Mouse (Mus musculus) macrophage (primary cell): ENCODE results near the gene Hsd17b14. TPM values are rescaled to one million over a fixed set of nuclear protein-coding genes. Genes with fewer than 3 reads are reported as not detected.
A peak's percentile ranks its signal among the peaks of the same experiment; 100 is the strongest.

Experiments
- H3K27ac ChIP-seq: fragments of 350-480 bp; formaldehyde crosslinking; 2 replicates; pipeline ENCODE4 v1.9.0; 2021
- H3K36me3 ChIP-seq: fragments of 350-480 bp; formaldehyde crosslinking; 2 replicates; pipeline ENCODE4 v1.9.0; 2021; ENCODE audit errors: inconsistent target
- H3K4me3 ChIP-seq: fragments of 350-480 bp; formaldehyde crosslinking; 2 replicates; pipeline ENCODE4 v1.9.0; 2021; ENCODE audit errors: inconsistent target
- H3K79me2 ChIP-seq: fragments of 350-480 bp; formaldehyde crosslinking; 2 replicates; pipeline ENCODE4 v1.9.0; 2021; ENCODE audit errors: inconsistent target
- WGBS: methylation state at CpG from one replicate; pipeline ENCODE4 v1.1.7; 2026; ENCODE audit warnings: inconsistent platforms; ENCODE audit not compliant: missing documents; 5-methylcytosine and 5-hydroxymethylcytosine counted together
- polyA plus RNA-seq: library from polyadenylated mRNA; stranded (reverse); fragments of 250-400 nt; gene quantifications from 3 replicates; pipeline ENCODE4 v1.2.4, GENCODE M21; 2018; ENCODE audit warnings: inconsistent platforms

Hsd17b14 gene
- polyA plus RNA-seq, 1 experiment from 2014 or later, result 5.8 TPM

- no peaks in the 10 kb centered on the region for H3K79me2 ChIP-seq
- H3K36me3 ChIP-seq, result no peaks in the 10 kb centered on the region
- H3K4me3 ChIP-seq, result no peak overlapping the region
- H3K27ac ChIP-seq, result no peak overlapping the region
- 100% methylated on average over 1 of the region's 1 CpGs for WGBS
These were observed 10.2 kb upstream of the Hsd17b14 start for GRCm38 (mm10) chr7:45544525-45544924.

GRCm38 (mm10) chr7:45549641-45550436, 4.9 kb upstream of the Hsd17b14 start:
- H3K4me3 ChIP-seq, result no peak overlapping the region
- H3K36me3 ChIP-seq, result no peaks in the 10 kb centered on the region
- H3K79me2 ChIP-seq, result no peaks in the 10 kb centered on the region
- no peak overlapping the region for H3K27ac ChIP-seq
- WGBS, result 98% methylated on average over 10 of the region's 16 CpGs

- Histone ChIP-seq H3K79me2 (no peaks in the 10 kb centered on the region), H3K4me3 (no peak overlapping the region), H3K36me3 (no peaks in the 10 kb centered on the region), H3K27ac (no peak overlapping the region)
- 93% methylated on average over 11 of the region's 11 CpGs for whole genome bisulfite sequencing
These were observed 3.7 kb upstream of the Hsd17b14 start for GRCm38 (mm10) chr7:45550821-45551511.

- no peaks in the 10 kb centered on the region for H3K79me2 ChIP-seq
- H3K4me3 ChIP-seq, result no peak overlapping the region
- H3K36me3 ChIP-seq, result no peaks in the 10 kb centered on the region
- 93% methylated on average over 8 of the region's 8 CpGs for WGBS
- no peak overlapping the region for H3K27ac ChIP-seq
These were observed 3.2 kb upstream of the Hsd17b14 start for GRCm38 (mm10) chr7:45551512-45551883.

- 91% methylated on average over 8 of the region's 8 CpGs for WGBS
- Histone ChIP-seq H3K4me3 (no peak overlapping the region), H3K79me2 (no peaks in the 10 kb centered on the region), H3K36me3 (no peaks in the 10 kb centered on the region), H3K27ac (no peak overlapping the region)
These were observed 1.2 kb upstream of the Hsd17b14 start for GRCm38 (mm10) chr7:45553519-45553918.

- 93% methylated on average over 2 of the region's 2 CpGs for WGBS
- no peaks in the 10 kb centered on the region for H3K36me3 ChIP-seq
- no peak overlapping the region for H3K27ac ChIP-seq
- H3K4me3 ChIP-seq, result no peak overlapping the region
- no peaks in the 10 kb centered on the region for H3K79me2 ChIP-seq
These were observed 703 bp upstream of the Hsd17b14 start for GRCm38 (mm10) chr7:45553990-45554389.

- Histone ChIP-seq H3K36me3 (no peaks in the 10 kb centered on the region), H3K4me3 (no peak overlapping the region), H3K27ac (no peak overlapping the region), H3K79me2 (no peaks in the 10 kb centered on the region)
- 33% methylated on average over 8 of the region's 8 CpGs for WGBS
These were observed 1.1 kb downstream of the Hsd17b14 start for GRCm38 (mm10) chr7:45555787-45556186.

GRCm38 (mm10) chr7:45558907-45559306, 4.2 kb downstream of the Hsd17b14 start:
- H3K79me2 ChIP-seq, result no peaks in the 10 kb centered on the region
- 51% methylated on average over 6 of the region's 6 CpGs for WGBS
- no peak overlapping the region for H3K27ac ChIP-seq
- H3K36me3 ChIP-seq, result no peaks in the 10 kb centered on the region
- no peak overlapping the region for H3K4me3 ChIP-seq

GRCm38 (mm10) chr7:45560241-45560640, 5.5 kb downstream of the Hsd17b14 start:
- Histone ChIP-seq H3K79me2 (no peaks in the 10 kb centered on the region), H3K27ac (no peak overlapping the region), H3K4me3 (no peak overlapping the region), H3K36me3 (no peaks in the 10 kb centered on the region)
- WGBS, result 67% methylated on average over 7 of the region's 7 CpGs

- H3K27ac ChIP-seq, result peak overlapping the region; percentile 33; the same call in 1 of the 2 replicates
These were observed 6.3 kb downstream of the Hsd17b14 start for GRCm38 (mm10) chr7:45560843-45561623.

GRCm38 (mm10) chr7:45561624-45562520, 7.2 kb downstream of the Hsd17b14 start:
- Histone ChIP-seq H3K79me2 (no peaks in the 10 kb centered on the region), H3K27ac (peak overlapping the region; percentile 33), H3K4me3 (no peak overlapping the region), H3K36me3 (no peaks in the 10 kb centered on the region)
- 39% methylated on average over 12 of the region's 12 CpGs for WGBS

More at GRCm38 (mm10) chr7:45560843-45561623, 6.3 kb downstream of the Hsd17b14 start:
- Histone ChIP-seq H3K79me2 (no peaks in the 10 kb centered on the region), H3K36me3 (no peaks in the 10 kb centered on the region), H3K4me3 (no peak overlapping the region)
- 12% methylated on average over 17 of the region's 17 CpGs for WGBS

GRCm38 (mm10) chr7:45564811-45565210, 10.1 kb downstream of the Hsd17b14 start:
- H3K27ac ChIP-seq, result no peak overlapping the region
- H3K4me3 ChIP-seq, result no peak overlapping the region
- H3K36me3 ChIP-seq, result no peaks in the 10 kb centered on the region
- H3K79me2 ChIP-seq, result no peaks in the 10 kb centered on the region
- WGBS, result 95% methylated on average over 2 of the region's 2 CpGs

GRCm38 (mm10) chr7:45565446-45565845, 10.8 kb downstream of the Hsd17b14 start:
- WGBS, result 91% methylated on average over 9 of the region's 9 CpGs
- Histone ChIP-seq H3K79me2 (peaks cover 1% of the 10 kb centered on the region; the same call in 1 of the 2 replicates), H3K36me3 (no peaks in the 10 kb centered on the region), H3K4me3 (no peak overlapping the region), H3K27ac (no peak overlapping the region)
